Mouse (Mus musculus): ENCODE measurements around the gene Cacng2. TPM values are rescaled to one million over a fixed set of nuclear protein-coding genes. Genes with fewer than 3 reads are reported as not detected.

Cacng2 gene
- polyA plus RNA-seq, 1 experiment from 2014 or later: not detected

GRCm38 (mm10) chr15:77962447-77962846 lies 157.4 kb downstream of the Cacng2 start:
- Histone ChIP-seq H3K9ac (replicated peaks; ENCODE audit: low read length) (no peak overlapping the region), H3K27me3 (ENCODE audit: insufficient read depth, low read length) (no peaks in the 10 kb centered on the region), H3K4me2 (replicated peaks; ENCODE audit: low read depth, low read length) (no peak overlapping the region), H3K4me1 (ENCODE audit: insufficient read depth, low read length) (no peaks in the 10 kb centered on the region), H3K36me3 (ENCODE audit: insufficient read depth, low read length) (peaks cover 90% of the 10 kb centered on the region), H3K4me3 (ENCODE audit: low read length) (no peak overlapping the region), H3K27ac (ENCODE audit: low read length) (no peak overlapping the region), H3K9me3 (ENCODE audit: low read length) (no peaks in the 10 kb centered on the region)
- WGBS: 99% methylated on average over 5 of the region's 5 CpGs
- ATAC-seq (ENCODE audit: low FRiP score, low TSS enrichment): no peak

- no peak for ATAC-seq (ENCODE audit: low FRiP score, low TSS enrichment)
- WGBS: 89% methylated on average over 6 of the region's 6 CpGs
Measured at GRCm38 (mm10) chr15:77960693-77961092, 159.1 kb downstream of the Cacng2 start.

DNA sequence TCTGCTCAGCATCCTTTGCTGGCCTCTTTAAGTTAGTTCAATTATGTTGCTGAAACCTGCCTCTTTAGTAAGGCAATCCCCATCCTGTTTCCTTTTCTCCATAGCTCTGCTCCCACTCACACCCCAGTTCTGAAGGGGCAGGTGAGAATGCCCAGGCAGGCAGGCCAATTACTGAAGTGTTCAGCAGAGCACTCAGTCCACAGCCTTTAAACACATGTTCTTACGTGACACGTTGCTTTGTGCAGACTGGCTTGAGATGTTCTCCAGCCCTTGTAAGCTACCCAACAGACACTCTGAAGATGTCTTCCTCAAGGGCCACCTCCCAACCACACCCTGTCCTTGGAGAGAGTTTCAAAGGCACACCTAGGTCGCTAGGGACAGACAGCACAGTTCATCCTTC lies 161.8 kb downstream of the Cacng2 start:
- Histone ChIP-seq H3K4me2 (replicated peaks; ENCODE audit: low read depth, low read length) (no peak overlapping the region), H3K36me3 (ENCODE audit: insufficient read depth, low read length) (peaks cover 47% of the 10 kb centered on the region), H3K9me3 (ENCODE audit: low read length) (no peaks in the 10 kb centered on the region), H3K4me1 (ENCODE audit: insufficient read depth, low read length) (peaks cover 11% of the 10 kb centered on the region), H3K27ac (ENCODE audit: low read length) (no peak overlapping the region), H3K9ac (replicated peaks; ENCODE audit: low read length) (no peak overlapping the region), H3K4me3 (ENCODE audit: low read length) (no peak overlapping the region), H3K27me3 (ENCODE audit: insufficient read depth, low read length) (peaks cover 10% of the 10 kb centered on the region)
- no peak for ATAC-seq (ENCODE audit: low FRiP score, low TSS enrichment)
- 58% methylated on average over 3 of the region's 3 CpGs for WGBS

More at GRCm38 (mm10) chr15:77960693-77961092, 159.1 kb downstream of the Cacng2 start:
- H3K4me3 ChIP-seq (ENCODE audit: low read length): no peak overlapping the region
- H3K36me3 ChIP-seq (ENCODE audit: insufficient read depth, low read length): peaks cover 72% of the 10 kb centered on the region
- no peak overlapping the region for H3K4me2 ChIP-seq (replicated peaks; ENCODE audit: low read depth, low read length)
- no peak overlapping the region for H3K9ac ChIP-seq (replicated peaks; ENCODE audit: low read length)
- H3K27me3 ChIP-seq (ENCODE audit: insufficient read depth, low read length): peaks cover 7% of the 10 kb centered on the region
- H3K4me1 ChIP-seq (ENCODE audit: insufficient read depth, low read length): peaks cover 11% of the 10 kb centered on the region
- no peaks in the 10 kb centered on the region for H3K9me3 ChIP-seq (ENCODE audit: low read length)
- H3K27ac ChIP-seq (ENCODE audit: low read length): no peak overlapping the region

DNA sequence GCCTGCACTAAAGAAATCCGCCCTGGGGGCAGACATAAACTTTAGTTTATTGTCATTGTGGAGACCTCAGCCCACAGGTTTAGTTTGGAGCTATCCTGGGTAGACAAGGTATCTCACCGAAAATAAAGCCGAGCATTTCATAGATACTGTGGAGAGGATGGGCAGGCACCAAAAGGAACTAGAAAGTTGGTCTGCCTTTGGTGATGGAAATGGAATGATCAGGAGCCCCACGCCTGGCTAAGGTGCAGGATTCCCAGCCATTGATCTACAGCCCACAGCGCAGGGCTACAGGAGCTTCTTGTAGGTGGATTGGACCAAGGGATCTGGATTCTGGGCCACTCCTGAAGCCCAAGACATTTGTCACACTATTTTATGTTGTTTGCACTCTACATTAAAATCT lies 162.2 kb downstream of the Cacng2 start:
- Histone ChIP-seq H3K36me3 (ENCODE audit: insufficient read depth, low read length) (peaks cover 43% of the 10 kb centered on the region), H3K27ac (ENCODE audit: low read length) (no peak overlapping the region), H3K4me1 (ENCODE audit: insufficient read depth, low read length) (peaks cover 11% of the 10 kb centered on the region), H3K27me3 (ENCODE audit: insufficient read depth, low read length) (peaks cover 10% of the 10 kb centered on the region), H3K4me3 (ENCODE audit: low read length) (no peak overlapping the region), H3K9me3 (ENCODE audit: low read length) (no peaks in the 10 kb centered on the region), H3K9ac (replicated peaks; ENCODE audit: low read length) (no peak overlapping the region), H3K4me2 (replicated peaks; ENCODE audit: low read depth, low read length) (no peak overlapping the region)
- 28% methylated on average over 5 of the region's 5 CpGs for WGBS
- ATAC-seq (ENCODE audit: low FRiP score, low TSS enrichment): no peak

DNA sequence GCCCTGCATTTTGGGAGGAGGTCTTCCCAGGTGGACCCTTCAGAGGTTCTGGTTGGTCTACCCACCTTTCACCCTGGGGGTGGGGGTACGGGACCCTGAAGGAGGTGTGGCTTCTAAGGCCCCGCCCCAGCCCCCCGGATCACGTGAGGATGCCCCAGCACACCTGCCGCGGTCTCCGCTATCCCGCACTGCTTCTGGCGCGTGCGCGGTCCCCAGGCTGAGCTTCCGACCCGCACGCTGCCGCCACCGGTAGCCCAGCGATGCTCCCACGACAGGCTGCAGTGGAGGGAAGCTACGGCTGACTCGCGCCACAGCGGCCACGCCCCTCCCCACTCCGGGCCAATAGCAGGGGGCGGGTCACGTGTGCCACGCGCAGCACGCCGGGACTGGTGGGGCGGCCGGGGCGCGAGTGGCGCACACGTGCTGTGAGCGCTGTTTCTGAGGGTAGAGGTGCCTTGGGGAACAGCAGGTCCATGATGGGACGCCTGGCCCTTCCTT lies 163.4 kb downstream of the Cacng2 start, which contains the start of gene Foxred2:
TSS of gene Foxred2 (minus strand) at position 319 of the 498 bp plus-strand sequence.
- peaks cover 11% of the 10 kb centered on the region for H3K4me1 ChIP-seq (ENCODE audit: insufficient read depth, low read length)
- WGBS: 0% methylated on average over 39 of the region's 39 CpGs
- peaks cover 31% of the 10 kb centered on the region for H3K36me3 ChIP-seq (ENCODE audit: insufficient read depth, low read length)
- H3K27me3 ChIP-seq (ENCODE audit: insufficient read depth, low read length): peaks cover 10% of the 10 kb centered on the region
- peak; percentile 88 for ATAC-seq (ENCODE audit: low FRiP score, low TSS enrichment)
- H3K27ac ChIP-seq (ENCODE audit: low read length): no peak within 1 kb of the TSS
- H3K9me3 ChIP-seq (ENCODE audit: low read length): no peaks in the 10 kb centered on the region
- H3K9ac ChIP-seq (replicated peaks; ENCODE audit: low read length): peak within 1 kb of the TSS; percentile 55
- H3K4me2 ChIP-seq (replicated peaks; ENCODE audit: low read depth, low read length): peak within 1 kb of the TSS; percentile 81
- peak within 1 kb of the TSS; percentile 61 for H3K4me3 ChIP-seq (ENCODE audit: low read length)

GRCm38 (mm10) chr15:77955440-77956403 lies 164.1 kb downstream of the Cacng2 start:
- H3K27ac ChIP-seq (ENCODE audit: low read length): no peak overlapping the region
- peaks cover 11% of the 10 kb centered on the region for H3K4me1 ChIP-seq (ENCODE audit: insufficient read depth, low read length)
- no peaks in the 10 kb centered on the region for H3K9me3 ChIP-seq (ENCODE audit: low read length)
- H3K36me3 ChIP-seq (ENCODE audit: insufficient read depth, low read length): peaks cover 24% of the 10 kb centered on the region
- WGBS: 7% methylated on average over 52 of the region's 52 CpGs
- ATAC-seq (ENCODE audit: low FRiP score, low TSS enrichment): peak; percentile 70
- H3K4me3 ChIP-seq (ENCODE audit: low read length): peak overlapping the region; percentile 61
- peak overlapping the region; percentile 55 for H3K9ac ChIP-seq (replicated peaks; ENCODE audit: low read length)
- H3K27me3 ChIP-seq (ENCODE audit: insufficient read depth, low read length): peaks cover 10% of the 10 kb centered on the region
- H3K4me2 ChIP-seq (replicated peaks; ENCODE audit: low read depth, low read length): peak overlapping the region; percentile 81

DNA sequence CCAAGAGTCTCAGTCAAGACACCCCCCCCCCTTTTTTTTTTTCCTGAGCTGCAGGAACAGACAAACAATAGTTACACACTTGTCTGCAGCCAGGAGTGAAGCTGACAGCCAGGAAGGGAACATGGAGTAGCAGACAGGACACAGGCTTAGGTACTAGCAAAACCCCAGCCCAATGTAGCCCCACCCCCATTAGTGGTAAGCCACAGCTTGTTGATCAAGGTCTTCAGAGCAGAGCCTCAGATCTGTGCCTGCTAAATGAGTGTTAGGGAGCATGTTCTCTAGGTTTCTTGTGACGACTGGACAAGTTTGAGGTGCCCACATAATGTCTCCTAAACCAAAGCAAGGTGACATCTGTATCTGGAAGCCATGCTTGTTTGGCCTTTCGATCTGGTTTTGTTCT lies 165.5 kb downstream of the Cacng2 start:
- no peak overlapping the region for H3K4me2 ChIP-seq (replicated peaks; ENCODE audit: low read depth, low read length)
- H3K27me3 ChIP-seq (ENCODE audit: insufficient read depth, low read length): peaks cover 10% of the 10 kb centered on the region
- peaks cover 10% of the 10 kb centered on the region for H3K36me3 ChIP-seq (ENCODE audit: insufficient read depth, low read length)
- peaks cover 11% of the 10 kb centered on the region for H3K4me1 ChIP-seq (ENCODE audit: insufficient read depth, low read length)
- no peak for ATAC-seq (ENCODE audit: low FRiP score, low TSS enrichment)
- H3K9me3 ChIP-seq (ENCODE audit: low read length): no peaks in the 10 kb centered on the region
- H3K27ac ChIP-seq (ENCODE audit: low read length): no peak overlapping the region
- H3K9ac ChIP-seq (replicated peaks; ENCODE audit: low read length): no peak overlapping the region
- WGBS: 95% methylated on average over 2 of the region's 2 CpGs
- H3K4me3 ChIP-seq (ENCODE audit: low read length): no peak overlapping the region

DNA sequence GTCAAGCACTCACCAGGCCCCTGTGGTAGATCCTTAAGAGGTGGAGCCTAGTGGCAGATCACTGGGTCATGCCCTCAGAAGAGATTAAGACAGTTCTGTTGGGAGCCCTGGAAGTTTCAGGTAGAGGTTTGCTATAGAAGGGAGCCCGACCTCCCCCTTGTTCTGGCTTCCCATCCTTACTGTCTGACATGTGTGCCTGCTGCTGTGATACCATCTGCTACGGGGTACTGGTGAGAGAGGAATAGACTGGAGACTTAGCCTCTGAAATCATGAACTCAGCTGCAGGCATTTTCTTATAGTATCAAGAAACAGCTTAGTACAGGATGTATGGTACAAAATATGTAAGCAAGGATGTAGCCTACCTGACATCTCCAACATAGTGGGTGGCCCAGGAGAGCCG lies 166.9 kb downstream of the Cacng2 start:
- H3K4me1 ChIP-seq (ENCODE audit: insufficient read depth, low read length): peaks cover 11% of the 10 kb centered on the region
- H3K27ac ChIP-seq (ENCODE audit: low read length): no peak overlapping the region
- no peak overlapping the region for H3K9ac ChIP-seq (replicated peaks; ENCODE audit: low read length)
- no peaks in the 10 kb centered on the region for H3K9me3 ChIP-seq (ENCODE audit: low read length)
- no peak for ATAC-seq (ENCODE audit: low FRiP score, low TSS enrichment)
- no peak overlapping the region for H3K4me3 ChIP-seq (ENCODE audit: low read length)
- WGBS: 88% methylated on average over 3 of the region's 3 CpGs
- H3K4me2 ChIP-seq (replicated peaks; ENCODE audit: low read depth, low read length): no peak overlapping the region
- H3K36me3 ChIP-seq (ENCODE audit: insufficient read depth, low read length): no peaks in the 10 kb centered on the region
- H3K27me3 ChIP-seq (ENCODE audit: insufficient read depth, low read length): peaks cover 10% of the 10 kb centered on the region

- no peak overlapping the region for H3K4me3 ChIP-seq (ENCODE audit: low read length)
- no peak overlapping the region for H3K4me2 ChIP-seq (replicated peaks; ENCODE audit: low read depth, low read length)
- no peak overlapping the region for H3K9ac ChIP-seq (replicated peaks; ENCODE audit: low read length)
- no peaks in the 10 kb centered on the region for H3K4me1 ChIP-seq (ENCODE audit: insufficient read depth, low read length)
- ATAC-seq (ENCODE audit: low FRiP score, low TSS enrichment): no peak
- no peaks in the 10 kb centered on the region for H3K36me3 ChIP-seq (ENCODE audit: insufficient read depth, low read length)
- H3K27me3 ChIP-seq (ENCODE audit: insufficient read depth, low read length): no peaks in the 10 kb centered on the region
- WGBS: 86% methylated on average over 7 of the region's 7 CpGs
- no peaks in the 10 kb centered on the region for H3K9me3 ChIP-seq (ENCODE audit: low read length)
- H3K27ac ChIP-seq (ENCODE audit: low read length): no peak overlapping the region
Measured at GRCm38 (mm10) chr15:77949061-77949460, 170.8 kb downstream of the Cacng2 start.

DNA sequence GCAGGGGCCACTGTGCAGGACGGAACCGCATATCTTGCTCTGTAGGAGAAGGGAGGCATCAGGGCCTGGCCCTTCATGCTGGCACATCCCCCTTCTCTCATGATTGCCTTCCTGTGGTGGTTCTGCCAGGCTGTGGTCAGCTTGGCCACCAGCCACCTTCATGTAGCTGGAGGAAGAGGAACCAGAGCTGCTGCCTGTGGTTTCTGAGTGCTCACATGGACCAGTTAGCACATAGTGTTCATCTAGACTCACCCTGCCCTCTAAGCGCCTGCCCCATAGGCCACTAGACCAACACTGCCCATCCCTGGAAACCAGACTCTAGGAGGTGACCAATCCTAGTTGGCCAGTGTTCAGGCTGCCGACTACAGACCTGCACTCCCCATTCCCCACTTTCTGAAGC lies 174.1 kb downstream of the Cacng2 start:
- Histone ChIP-seq H3K4me2 (replicated peaks; ENCODE audit: low read depth, low read length) (no peak overlapping the region), H3K9ac (replicated peaks; ENCODE audit: low read length) (no peak overlapping the region), H3K9me3 (ENCODE audit: low read length) (no peaks in the 10 kb centered on the region), H3K27me3 (ENCODE audit: insufficient read depth, low read length) (no peaks in the 10 kb centered on the region), H3K36me3 (ENCODE audit: insufficient read depth, low read length) (no peaks in the 10 kb centered on the region), H3K4me3 (ENCODE audit: low read length) (no peak overlapping the region), H3K4me1 (ENCODE audit: insufficient read depth, low read length) (no peaks in the 10 kb centered on the region), H3K27ac (ENCODE audit: low read length) (no peak overlapping the region)
- ATAC-seq (ENCODE audit: low FRiP score, low TSS enrichment): no peak
- WGBS: 89% methylated on average over 4 of the region's 4 CpGs

All from kidney, embryonic 16.5 days (tissue).